Mouse (Mus musculus) kidney, embryonic 16.5 days (tissue): ENCODE data around the gene Klhdc8a. TPM values are rescaled to one million over a fixed set of nuclear protein-coding genes. Genes with fewer than 3 reads are reported as not detected.
"Not testable (repeated sequence)": the region's sequence is repeated elsewhere in the genome, so short reads cannot be mapped to it uniquely, and the experiment has no call there.

Experiments used
- ATAC-seq: fragments of 200-750 bp; cut with Nextera tagmentation; 2 replicates; pipeline ENCODE4 v1.8.0; 2017; ENCODE audit warnings: moderate TSS enrichment; ENCODE audit not compliant: low FRiP score, low TSS enrichment
- H3K27ac ChIP-seq: fragments of 300-500 bp; sonication (generic); 2 replicates; pipeline ENCODE4 v1.5.1; 2014; ENCODE audit warnings: low read length
- H3K27me3 ChIP-seq: fragments of 300-500 bp; sonication (generic); 2 replicates; pipeline ENCODE4 v1.6.1; 2014; ENCODE audit warnings: low read length, control low read depth, mixed read lengths; ENCODE audit not compliant: insufficient read depth
- H3K36me3 ChIP-seq: fragments of 300-500 bp; sonication (generic); 2 replicates; pipeline ENCODE4 v1.6.1; 2014; ENCODE audit warnings: low read length, control low read depth, mixed read lengths; ENCODE audit not compliant: insufficient read depth
- H3K4me1 ChIP-seq: fragments of 300-500 bp; sonication (generic); 2 replicates; pipeline ENCODE4 v1.6.1; 2014; ENCODE audit warnings: low read length, control low read depth, mixed read lengths; ENCODE audit not compliant: insufficient read depth
- H3K4me2 ChIP-seq: fragments of 300-500 bp; sonication (generic); replicated peaks from 2 replicates; pipeline ENCODE4 v1.6.1; 2014; ENCODE audit warnings: low read depth, low read length
- H3K4me3 ChIP-seq: fragments of 300-500 bp; sonication (generic); 2 replicates; pipeline ENCODE4 v1.5.1; 2014; ENCODE audit warnings: mild to moderate bottlenecking, low read length
- H3K9ac ChIP-seq: fragments of 300-500 bp; sonication (generic); replicated peaks from 2 replicates; pipeline ENCODE4 v1.6.1; 2014; ENCODE audit warnings: low read length
- H3K9me3 ChIP-seq: fragments of 300-500 bp; sonication (generic); 2 replicates; pipeline ENCODE4 v1.6.1; 2016; ENCODE audit warnings: low read length, control low read depth
- WGBS: fragments of 180-500 bp; shearing (Covaris S2); extraction: QIAGEN DNeasy Blood & Tissue Kit; methylation state at CpG from one replicate; pipeline ENCODE4 v1.1.7; 2014; 5-methylcytosine and 5-hydroxymethylcytosine counted together
- polyA plus RNA-seq: library from polyadenylated mRNA; unstranded; fragments of >200 nt; fragmentation: Nextera tagmentation; extraction: Ambion mirVana; gene quantifications from 2 replicates; pipeline ENCODE4 v1.2.1, GENCODE M21; 2015

The Klhdc8a gene
- polyA plus RNA-seq, 1 experiment from 2014 or later = 2.1 TPM

DNA sequence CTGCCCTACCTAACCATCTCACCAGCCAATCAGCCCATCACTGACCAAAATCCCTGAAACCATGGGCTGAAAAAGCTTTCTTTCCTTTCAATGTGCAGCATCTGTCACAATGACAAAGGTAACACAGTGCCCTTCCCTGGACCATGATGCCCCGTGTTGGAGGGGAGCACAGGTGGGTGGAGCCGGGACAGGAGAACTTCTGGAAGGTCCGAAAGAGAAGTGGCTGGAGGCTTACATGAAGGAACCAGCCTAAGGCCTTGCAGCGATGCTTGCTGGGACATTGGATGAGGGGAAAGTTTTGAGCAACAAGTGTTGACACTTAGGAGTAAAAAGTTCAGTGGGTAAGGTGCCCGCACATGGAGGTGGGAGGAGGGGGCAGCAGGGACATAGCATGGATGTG, 50.0 kb downstream of the Klhdc8a start:
- Histone ChIP-seq H3K4me3 (no peak overlapping the region), H3K4me1 (peaks cover 20% of the 10 kb centered on the region; the same call in 1 of the 2 replicates), H3K9me3 (peaks cover 6% of the 10 kb centered on the region; the same call in 1 of the 2 replicates), H3K4me2 (no peak overlapping the region), H3K27ac (no peak overlapping the region), H3K27me3 (no peaks in the 10 kb centered on the region), H3K36me3 (no peaks in the 10 kb centered on the region), H3K9ac (no peak overlapping the region)
- 83% methylated on average over 5 of the region's 5 CpGs for WGBS
- ATAC-seq = no peak

DNA sequence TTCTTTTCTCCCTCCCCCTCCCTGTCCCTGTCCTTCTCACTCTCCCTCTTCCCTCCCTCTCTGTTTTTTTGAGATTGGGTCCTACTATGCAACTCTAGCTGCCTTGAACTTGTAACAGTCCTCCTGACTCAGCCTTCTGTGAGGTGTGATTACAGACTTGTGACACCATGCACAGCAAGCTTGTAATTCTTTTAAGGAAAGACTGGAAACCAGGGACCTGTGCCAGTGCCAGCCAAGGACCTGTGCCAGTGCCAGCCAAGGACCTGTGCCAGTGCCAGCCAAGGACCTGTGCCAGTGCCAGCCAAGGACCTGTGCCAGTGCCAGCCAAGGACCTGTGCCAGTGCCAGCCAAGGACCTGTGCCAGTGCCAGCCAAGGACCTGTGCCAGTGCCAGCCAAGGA, 50.6 kb downstream of the Klhdc8a start:
- H3K27ac ChIP-seq, H3K4me3 ChIP-seq, H3K36me3 ChIP-seq, H3K27me3 ChIP-seq, H3K4me2 ChIP-seq, H3K9me3 ChIP-seq, H3K9ac ChIP-seq, ATAC-seq: not testable (repeated sequence)
- H3K4me1 ChIP-seq = peaks cover 24% of the 10 kb centered on the region

DNA sequence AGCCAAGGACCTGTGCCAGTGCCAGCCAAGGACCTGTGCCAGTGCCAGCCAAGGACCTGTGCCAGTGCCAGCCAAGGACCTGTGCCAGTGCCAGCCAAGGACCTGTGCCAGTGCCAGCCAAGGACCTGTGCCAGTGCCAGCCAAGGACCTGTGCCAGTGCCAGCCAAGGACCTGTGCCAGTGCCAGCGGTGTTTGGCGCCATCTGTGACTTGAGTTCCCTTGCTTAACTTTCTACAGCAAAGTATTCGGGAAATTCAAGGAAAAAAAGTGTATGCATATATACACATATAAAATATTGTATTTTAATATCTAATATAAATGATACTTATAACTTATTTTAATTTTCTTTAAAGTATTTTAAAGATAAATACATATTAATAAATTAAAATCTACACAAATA, 51.2 kb downstream of the Klhdc8a start:
- not testable (repeated sequence) for H3K27ac ChIP-seq, H3K27me3 ChIP-seq, H3K9me3 ChIP-seq, H3K36me3 ChIP-seq, H3K4me3 ChIP-seq, H3K4me2 ChIP-seq, ATAC-seq, H3K9ac ChIP-seq
- 93% methylated on average over 3 of the region's 3 CpGs for WGBS
- H3K4me1 ChIP-seq = peaks cover 24% of the 10 kb centered on the region

DNA sequence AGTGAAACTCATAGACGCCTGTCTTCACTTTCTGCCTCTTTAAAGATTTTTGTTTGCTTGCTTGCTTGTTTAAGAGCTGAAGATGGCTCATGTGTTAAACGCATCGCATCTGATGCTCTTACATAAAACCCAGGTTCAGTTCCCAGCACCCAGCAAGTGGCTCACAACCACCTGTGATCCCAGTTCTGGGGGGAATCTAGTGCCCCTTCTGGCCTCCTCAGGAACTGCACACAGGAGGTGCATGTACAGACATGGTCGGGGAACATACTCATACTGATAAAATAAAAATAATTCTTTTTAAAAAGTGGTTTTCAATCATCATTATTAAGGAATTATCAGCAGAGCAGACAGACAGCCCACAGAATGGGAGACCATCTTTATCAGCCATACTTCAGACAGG, 52.6 kb downstream of the Klhdc8a start:
- ATAC-seq = no peak
- H3K27me3 ChIP-seq = no peaks in the 10 kb centered on the region
- WGBS = 96% methylated on average over 4 of the region's 4 CpGs
- no peaks in the 10 kb centered on the region for H3K36me3 ChIP-seq
- H3K4me3 ChIP-seq = no peak overlapping the region
- H3K4me1 ChIP-seq = peaks cover 29% of the 10 kb centered on the region
- no peak overlapping the region for H3K4me2 ChIP-seq
- H3K9me3 ChIP-seq = peaks cover 6% of the 10 kb centered on the region; the same call in 1 of the 2 replicates
- no peak overlapping the region for H3K27ac ChIP-seq
- H3K9ac ChIP-seq = no peak overlapping the region

DNA sequence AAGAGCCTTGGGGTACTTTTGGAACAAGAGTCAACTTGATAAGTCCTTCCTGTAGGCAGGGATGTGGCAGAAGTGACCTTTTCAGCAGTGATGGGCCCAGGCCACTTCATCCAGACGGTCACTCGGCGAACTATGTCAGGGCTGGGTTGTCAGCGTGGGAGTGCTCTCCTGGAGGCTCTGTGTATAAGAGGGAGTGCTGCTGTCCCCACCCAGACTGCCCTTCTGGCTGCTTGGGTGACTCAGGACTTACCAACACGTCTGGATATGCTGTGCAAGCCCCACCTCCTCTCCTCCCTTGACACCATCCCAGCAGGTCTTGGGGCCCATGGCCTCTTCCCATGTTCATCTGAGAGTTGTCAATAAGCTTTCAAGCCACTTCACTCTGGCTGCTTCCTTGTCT, 55.0 kb downstream of the Klhdc8a start:
- no peak overlapping the region for H3K4me3 ChIP-seq
- WGBS = 34% methylated on average over 5 of the region's 5 CpGs
- 0 out of 2 replicates have a peak, but pooled peaks have one; percentile 24 for ATAC-seq
- H3K9ac ChIP-seq = no peak overlapping the region
- no peak overlapping the region for H3K4me2 ChIP-seq
- H3K4me1 ChIP-seq = peaks cover 19% of the 10 kb centered on the region
- no peak overlapping the region for H3K27ac ChIP-seq
- no peaks in the 10 kb centered on the region for H3K27me3 ChIP-seq
- H3K9me3 ChIP-seq = peaks cover 6% of the 10 kb centered on the region; the same call in 1 of the 2 replicates
- peaks cover 9% of the 10 kb centered on the region; the same call in 1 of the 2 replicates for H3K36me3 ChIP-seq

DNA sequence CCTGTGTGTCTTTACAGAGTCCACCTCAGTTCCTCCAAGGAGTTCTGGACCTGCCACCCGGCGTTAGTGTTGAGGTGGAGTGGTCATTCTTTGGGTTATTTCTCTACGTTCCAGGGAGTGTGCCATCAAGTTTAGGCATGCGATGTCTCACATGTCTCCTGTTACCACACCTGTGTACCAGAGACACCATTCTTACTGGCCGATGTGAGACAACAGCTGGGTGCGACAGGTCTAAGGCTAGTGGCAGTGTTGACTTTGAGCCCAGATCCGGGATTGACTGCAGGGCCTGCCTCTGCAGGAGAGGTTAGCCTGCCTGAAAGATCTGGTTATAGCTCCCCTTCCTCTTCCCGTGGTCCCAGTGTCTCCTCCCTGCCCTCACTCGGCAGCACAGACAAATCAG, 55.8 kb downstream of the Klhdc8a start:
- no peak for ATAC-seq
- Histone ChIP-seq H3K4me3 (no peak overlapping the region), H3K36me3 (peaks cover 16% of the 10 kb centered on the region), H3K27me3 (no peaks in the 10 kb centered on the region), H3K9me3 (peaks cover 6% of the 10 kb centered on the region; the same call in 1 of the 2 replicates), H3K4me1 (peaks cover 19% of the 10 kb centered on the region), H3K4me2 (no peak overlapping the region), H3K27ac (no peak overlapping the region), H3K9ac (0 out of 2 replicates have a peak overlapping the region, but pooled peaks have one; percentile 16)
- 75% methylated on average over 9 of the region's 9 CpGs for WGBS

DNA sequence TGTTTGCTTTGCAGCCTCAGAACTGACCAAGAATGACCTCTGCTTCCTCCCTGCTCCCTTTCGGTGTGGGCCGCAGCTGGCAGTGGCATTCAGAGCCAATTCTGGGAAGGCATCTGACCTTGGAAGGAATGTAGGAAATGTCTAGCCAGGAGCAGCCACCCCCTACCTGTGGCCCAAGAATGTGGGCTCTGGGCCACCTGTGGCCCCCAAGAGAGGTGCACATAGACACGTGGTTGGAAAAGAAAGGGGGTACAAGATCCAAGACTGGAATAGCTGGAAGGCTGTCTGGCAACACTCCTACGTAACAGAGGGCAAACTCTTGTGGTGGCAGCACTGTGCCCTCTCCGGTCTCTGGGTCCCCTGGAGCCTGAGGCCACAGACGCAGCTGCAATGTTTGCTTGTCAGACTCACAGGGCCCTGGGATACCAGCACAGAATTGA, 56.8 kb downstream of the Klhdc8a start:
- Histone ChIP-seq H3K36me3 (peaks cover 22% of the 10 kb centered on the region), H3K4me3 (no peak overlapping the region), H3K27me3 (no peaks in the 10 kb centered on the region), H3K4me2 (no peak overlapping the region), H3K9ac (peak overlapping the region; percentile 16; the same call in 1 of the 2 replicates), H3K4me1 (peaks cover 19% of the 10 kb centered on the region), H3K27ac (0 out of 2 replicates have a peak overlapping the region, but pooled peaks have one; percentile 36), H3K9me3 (peaks cover 6% of the 10 kb centered on the region; the same call in 1 of the 2 replicates)
- 53% methylated on average over 6 of the region's 6 CpGs for WGBS
- ATAC-seq = 0 out of 2 replicates have a peak, but pooled peaks have one; percentile 25

DNA sequence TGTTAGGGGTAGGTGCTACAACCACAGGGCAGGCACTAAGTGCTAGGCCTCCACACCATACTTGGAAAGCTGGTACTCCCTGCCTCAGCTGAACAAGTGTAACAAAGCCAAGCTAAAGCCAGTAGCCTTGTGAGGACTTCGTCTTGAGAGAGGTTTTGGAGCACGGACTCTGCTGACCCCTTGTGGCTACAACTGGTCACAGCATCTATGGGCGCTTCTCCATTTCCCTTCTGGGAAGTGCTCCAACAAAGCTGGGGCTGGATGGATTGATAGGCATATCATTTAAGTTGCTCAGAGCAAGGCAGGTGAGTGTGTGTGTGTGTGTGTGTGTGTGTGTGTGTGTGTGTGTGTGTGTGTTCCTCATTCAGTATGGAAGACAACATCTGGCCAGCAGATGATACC, 57.4 kb downstream of the Klhdc8a start:
- no peak overlapping the region for H3K4me3 ChIP-seq
- H3K36me3 ChIP-seq = peaks cover 29% of the 10 kb centered on the region
- no peak overlapping the region for H3K27ac ChIP-seq
- no peak overlapping the region for H3K4me2 ChIP-seq
- H3K9ac ChIP-seq = 0 out of 2 replicates have a peak overlapping the region, but pooled peaks have one; percentile 25
- 0% methylated on average over 3 of the region's 3 CpGs for WGBS
- H3K9me3 ChIP-seq = peaks cover 3% of the 10 kb centered on the region; the same call in 1 of the 2 replicates
- H3K4me1 ChIP-seq = peaks cover 19% of the 10 kb centered on the region
- H3K27me3 ChIP-seq = no peaks in the 10 kb centered on the region
- ATAC-seq = peak; percentile 69

DNA sequence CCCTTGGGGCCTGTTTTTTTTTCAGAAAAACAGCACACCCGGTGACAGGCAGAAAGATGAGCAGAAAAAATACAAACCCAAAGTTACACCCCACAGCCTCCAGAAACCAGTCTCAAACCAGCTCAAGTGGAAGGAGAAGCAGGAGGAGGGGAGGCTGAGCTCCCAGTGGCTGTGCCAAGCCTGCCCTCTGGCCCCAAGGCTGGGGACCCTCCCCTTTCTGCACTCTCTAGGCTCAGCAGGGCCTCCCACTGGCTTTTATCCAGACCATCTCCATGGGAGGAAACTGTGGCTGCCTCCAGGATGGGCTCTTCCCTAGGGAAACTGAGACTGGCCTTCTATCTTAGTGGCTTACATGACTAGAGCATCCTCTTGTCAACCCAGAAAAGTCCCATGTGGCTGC, 58.4 kb downstream of the Klhdc8a start:
- Histone ChIP-seq H3K27ac (no peak overlapping the region), H3K4me2 (no peak overlapping the region), H3K9ac (no peak overlapping the region), H3K36me3 (peaks cover 31% of the 10 kb centered on the region), H3K27me3 (no peaks in the 10 kb centered on the region), H3K4me3 (no peak overlapping the region), H3K4me1 (peaks cover 19% of the 10 kb centered on the region), H3K9me3 (no peaks in the 10 kb centered on the region)
- 89% methylated on average over 1 of the region's 1 CpGs for WGBS
- ATAC-seq = no peak
